Mouse (Mus musculus): ENCODE data around the gene Adsl.

DNA sequence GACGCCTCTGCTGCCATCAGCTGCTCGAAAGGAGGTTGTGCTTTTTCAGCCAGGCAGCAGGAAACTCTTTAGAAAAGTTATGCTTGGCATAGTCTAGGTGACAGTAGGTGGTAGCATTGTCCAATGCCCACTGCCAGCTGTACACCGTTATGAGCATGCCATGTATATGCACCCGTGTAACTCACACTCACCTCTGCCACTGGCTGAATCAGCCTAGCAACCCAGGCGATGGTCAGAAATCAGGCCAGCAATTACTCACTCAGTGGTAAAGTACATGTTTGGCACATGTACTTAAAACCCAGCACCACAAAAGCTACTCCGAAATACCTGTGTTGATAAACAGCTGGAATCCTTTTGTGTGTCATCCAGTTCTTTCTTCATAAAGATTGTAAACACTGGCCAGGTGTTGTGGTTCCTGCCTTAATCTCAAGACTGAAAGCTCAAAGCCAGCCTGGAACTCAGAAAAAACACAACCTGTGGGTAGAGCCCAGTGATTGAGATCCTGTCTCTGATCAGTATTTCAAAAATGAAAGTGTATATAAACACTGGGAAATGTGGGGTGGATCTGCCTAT, 6.7 kb upstream of the Adsl start:
- TF ChIP-seq MYOG (IDR thresholded peaks at IDR 0.05; ENCODE audit: control insufficient read depth, extremely low read depth, insufficient read length) (no peak), CTCF (IDR thresholded peaks at IDR 0.05; ENCODE audit: control insufficient read depth, insufficient read depth, insufficient read length) (no peak), USF1 (IDR thresholded peaks at IDR 0.05; ENCODE audit: low read depth) (no peak), CEBPB (IDR thresholded peaks at IDR 0.05; ENCODE audit: low read depth) (no peak)
